ENCODE assay signal across 8 mouse cellular contexts in genomic region chr7:133782717-133783435, GRCm38 (mm10). TPM values are rescaled to one million over a fixed set of nuclear protein-coding genes. Genes with fewer than 3 reads are reported as not detected.
A peak's percentile ranks its signal among the peaks of the same experiment; 100 is the strongest.
DNase-seq lines count a peak whose midpoint lies in the region; ATAC-seq and TF ChIP-seq lines count a peak whose summit lies in the region.

Gene Dhx32, minus strand, starts transcription at chr7:133782726.

- H3K9ac ChIP-seq in forebrain, embryonic 16.5 days (replicated peaks; ENCODE audit: low read depth, low read length): no peak within 1 kb of the TSS

- peaks cover 10% of the 10 kb centered on the region for H3K27me3 ChIP-seq in G1E (ENCODE audit: insufficient read depth, low read length)
- no peaks in the 10 kb centered on the region for H3K27me3 ChIP-seq in forebrain, embryonic 16.5 days (replicated peaks; ENCODE audit: control insufficient read depth, insufficient read depth, low read length)

- H3K9me3 ChIP-seq in G1E (replicated peaks): peaks cover 12% of the 10 kb centered on the region
- no peaks in the 10 kb centered on the region for H3K9me3 ChIP-seq in forebrain, embryonic 16.5 days (ENCODE audit: control insufficient read depth, low read length)

- H3K27ac ChIP-seq in forebrain, embryonic 16.5 days (ENCODE audit: low read length): no peak within 1 kb of the TSS

- H3K36me3 ChIP-seq in G1E (replicated peaks): no peaks in the 10 kb centered on the region
- no peaks in the 10 kb centered on the region for H3K36me3 ChIP-seq in forebrain, embryonic 16.5 days (ENCODE audit: control insufficient read depth, insufficient read depth)

- TF ChIP-seq CTCF in G1E (IDR thresholded peaks at IDR 0.05; ENCODE audit: low read depth, low read length): peak; percentile 60

- peaks cover 5% of the 10 kb centered on the region; the same call in 1 of the 2 replicates for H3K4me1 ChIP-seq in G1E (ENCODE audit: insufficient read depth, low read depth, low read length)
- H3K4me1 ChIP-seq in forebrain, embryonic 16.5 days (replicated peaks; ENCODE audit: control insufficient read depth, insufficient read depth, low read length): no peaks in the 10 kb centered on the region

- 13% methylated on average over 18 of the region's 18 CpGs for WGBS in forebrain, embryonic 16.5 days

- ATAC-seq in G1E (ENCODE audit: extremely low read depth, insufficient number of reproducible peaks, low FRiP score, poor library complexity, severe bottlenecking): peak; percentile 40; the same call in 1 of the 2 replicates
- no peak for ATAC-seq in forebrain, embryonic 16.5 days

- peak; percentile 10 for DNase-seq in G1E (ENCODE audit: low spot score)
- DNase-seq in cerebellum, adult 18-20 months: peak; percentile 57 to 71
- peak; percentile 84 for DNase-seq in heart, postnatal 4 days
- peak; percentile 78 for DNase-seq in layer of hippocampus, adult 9-11 months
- peak; percentile 80 for DNase-seq in lung, postnatal 10 days
- peak; percentile 76 for DNase-seq in ovary, postnatal 36 days (ENCODE audit: low spot score)
- peak; percentile 42 for DNase-seq in urinary bladder, postnatal 10 days (ENCODE audit: low spot score)

- no peak within 1 kb of the TSS for H3K4me2 ChIP-seq in forebrain, embryonic 16.5 days (ENCODE audit: low read length)

- H3K4me3 ChIP-seq in G1E (ENCODE audit: low read depth, low read length): no peak within 1 kb of the TSS
- no peak within 1 kb of the TSS for H3K4me3 ChIP-seq in forebrain, embryonic 16.5 days (replicated peaks; ENCODE audit: low read length)

RNA-seq across cellular contexts. Expression of gene Dhx32, which starts in this region (rescaled TPM):
- total RNA-seq in G1E (2014; fragmentation: Nextera tagmentation): 15.4 and 16.4 TPM in 2 replicates
- 20.7 and 22.8 TPM in 2 replicates for total RNA-seq in G1E (2017)
- polyA plus RNA-seq in G1E (2012): 5.5 and 12.8 TPM in 2 replicates
- 50.8 and 51.0 TPM in 2 replicates for polyA plus RNA-seq in forebrain, embryonic 16.5 days (2015; fragmentation: Nextera tagmentation; extraction: Ambion mirVana)
- total RNA-seq in heart, postnatal 4 days (2021): 10 to 100 TPM; 39.0 to 41.5 TPM

Comparison
In these comparisons a context has a peak if more than half of its experiments do, and no peak if none do; other contexts are left out.
1. DNase-seq: peak in every context shown above with its lines; median percentile 84 in heart, postnatal 4 days; 80 in lung, postnatal 10 days; 78 in layer of hippocampus, adult 9-11 months; 76 in ovary, postnatal 36 days; 64 in cerebellum, adult 18-20 months; 42 in urinary bladder, postnatal 10 days; 10 in G1E.